Mouse (Mus musculus) heart, embryonic 10.5 days (tissue): ENCODE measurements at regions not wholly inside any gene's neighbourhood (a gene's known extent, or its start where the extent isn't known, plus 50 kb on each side); places are given as distances from the start of the nearest gene placed in this dataset.
"Not testable (repeated sequence)": the region's sequence is repeated elsewhere in the genome, so short reads cannot be mapped to it uniquely, and the experiment has no call there.

Source experiments
- DNase-seq: peaks from one replicate; pipeline ENCODE4 v3.0.0-alpha.2; 2017; ENCODE audit warnings: low spot score
- H3K27ac ChIP-seq: fragments of 300-500 bp; sonication (generic); 2 replicates; pipeline ENCODE4 v1.5.1; 2016; ENCODE audit warnings: mild to moderate bottlenecking
- H3K27me3 ChIP-seq: fragments of 300-500 bp; sonication (generic); 2 replicates; pipeline ENCODE4 v1.6.1; 2016; ENCODE audit warnings: mild to moderate bottlenecking; ENCODE audit not compliant: poor library complexity, insufficient read depth, severe bottlenecking
- H3K36me3 ChIP-seq: fragments of 300-500 bp; sonication (generic); 2 replicates; pipeline ENCODE4 v1.6.1; 2016; ENCODE audit warnings: mild to moderate bottlenecking, moderate library complexity
- H3K4me1 ChIP-seq: fragments of 300-500 bp; sonication (generic); 2 replicates; pipeline ENCODE4 v1.6.1; 2016; ENCODE audit warnings: mild to moderate bottlenecking
- H3K4me3 ChIP-seq: fragments of 300-500 bp; sonication (generic); 2 replicates; pipeline ENCODE4 v1.5.1; 2016; ENCODE audit warnings: mild to moderate bottlenecking, moderate library complexity
- H3K9me3 ChIP-seq: fragments of 300-500 bp; sonication (generic); 2 replicates; pipeline ENCODE4 v1.6.1; 2016; ENCODE audit warnings: mild to moderate bottlenecking, moderate library complexity
- whole genome bisulfite sequencing: fragments of 180-500 bp; shearing (Covaris S2); methylation state at CpG from one replicate; pipeline ENCODE4 v1.1.7; 2016; 5-methylcytosine and 5-hydroxymethylcytosine counted together

DNA sequence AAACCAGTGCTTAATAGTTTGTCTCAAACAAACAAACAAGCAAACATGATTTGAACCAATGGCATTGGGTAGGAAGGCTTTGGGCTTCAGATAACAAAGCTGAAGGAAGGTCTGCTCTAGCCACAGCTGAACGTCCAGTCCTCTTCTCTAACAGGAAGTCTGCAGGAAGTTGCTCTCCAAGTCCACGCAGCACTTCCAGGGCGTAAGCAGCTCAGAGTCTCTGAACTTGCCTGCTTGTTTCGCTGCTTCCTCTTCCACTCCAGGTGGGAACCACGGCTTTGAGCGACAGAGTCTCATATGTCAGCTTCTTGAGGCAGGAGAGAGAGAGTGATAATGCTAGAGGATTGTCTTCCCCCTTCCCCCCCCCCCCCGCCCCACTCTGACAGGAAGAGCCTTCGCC is 123.6 kb downstream of the Tnfrsf21 start:
- H3K9me3 ChIP-seq = no peaks in the 10 kb centered on the region
- 0 out of 2 replicates have a peak overlapping the region, but pooled peaks have one; percentile 33 for H3K4me3 ChIP-seq
- peak; percentile 52 for DNase-seq
- peaks cover 3% of the 10 kb centered on the region; the same call in 1 of the 2 replicates for H3K4me1 ChIP-seq
- H3K27ac ChIP-seq = no peak overlapping the region; the same call in 1 of the 2 replicates
- no peaks in the 10 kb centered on the region for H3K27me3 ChIP-seq
- H3K36me3 ChIP-seq = no peaks in the 10 kb centered on the region
- WGBS = 41% methylated on average over 7 of the region's 8 CpGs

DNA sequence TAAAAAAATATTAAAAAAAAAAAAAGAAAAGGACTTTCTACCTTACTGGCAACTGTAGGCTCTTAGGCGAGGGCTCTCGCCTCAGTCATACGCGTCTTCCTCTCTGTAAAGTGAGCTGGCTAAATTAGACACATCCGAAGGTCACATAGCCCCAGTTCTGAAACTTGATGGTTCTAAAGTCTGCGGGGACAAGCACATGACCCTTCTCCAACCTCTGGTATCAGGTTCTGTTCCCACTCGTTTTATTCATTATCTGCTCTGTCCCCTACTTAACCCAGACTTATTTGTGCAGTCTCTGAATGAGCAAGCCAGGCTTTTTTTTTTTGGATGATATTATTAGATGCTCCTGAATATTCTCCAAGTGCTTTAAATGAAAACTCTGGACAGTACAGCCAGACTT is 125.4 kb downstream of the Tnfrsf21 start:
- H3K27ac ChIP-seq = no peak overlapping the region
- H3K27me3 ChIP-seq = no peaks in the 10 kb centered on the region
- WGBS = 81% methylated on average over 7 of the region's 7 CpGs
- H3K36me3 ChIP-seq = no peaks in the 10 kb centered on the region
- no peak overlapping the region for H3K4me3 ChIP-seq
- no peak for DNase-seq
- H3K4me1 ChIP-seq = peaks cover 3% of the 10 kb centered on the region; the same call in 1 of the 2 replicates
- no peaks in the 10 kb centered on the region for H3K9me3 ChIP-seq

DNA sequence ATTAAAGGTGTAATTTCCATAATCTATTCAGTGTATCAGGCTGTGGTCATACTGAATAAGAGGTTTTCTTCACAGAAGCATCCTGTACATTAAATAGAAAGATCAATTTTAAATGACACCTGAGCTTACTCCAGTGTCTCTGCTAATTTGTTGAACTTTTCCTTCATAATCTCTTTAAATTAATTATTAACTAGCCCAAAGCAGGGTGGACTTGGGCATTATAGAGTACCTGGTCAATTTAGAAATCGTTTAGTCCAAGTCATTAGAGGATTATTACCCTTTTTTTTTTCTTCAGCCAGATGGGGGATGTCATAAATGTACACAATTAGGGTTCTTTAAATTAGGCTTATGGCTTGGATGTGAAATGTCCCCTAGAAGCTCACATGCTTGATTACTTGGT is 124.4 kb upstream of the Adgrf1 start:
- no peaks in the 10 kb centered on the region for H3K9me3 ChIP-seq
- WGBS = 63% methylated on average over 1 of the region's 1 CpGs
- H3K27ac ChIP-seq = no peak overlapping the region
- H3K4me3 ChIP-seq = no peak overlapping the region
- H3K36me3 ChIP-seq = no peaks in the 10 kb centered on the region
- no peak for DNase-seq
- no peaks in the 10 kb centered on the region for H3K27me3 ChIP-seq
- H3K4me1 ChIP-seq = peaks cover 12% of the 10 kb centered on the region

DNA sequence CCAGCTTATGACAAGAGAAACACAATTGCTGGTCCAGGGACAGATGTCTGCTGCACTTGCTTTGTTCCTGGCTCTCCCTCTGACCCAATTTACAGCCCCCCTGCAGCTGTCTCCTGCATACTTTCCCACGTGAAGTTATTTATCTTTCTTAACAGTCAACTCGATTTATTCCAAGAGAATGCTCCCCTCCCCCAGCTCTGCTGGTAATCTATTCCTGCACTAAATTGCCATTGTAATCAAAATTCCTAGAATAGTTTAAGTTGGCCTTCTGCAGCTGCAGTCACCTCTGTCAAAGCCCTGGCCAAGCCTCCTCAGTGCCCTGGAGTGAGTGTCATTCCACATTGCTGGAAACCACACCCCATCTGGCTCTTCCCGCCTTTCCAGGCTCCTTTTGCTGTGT is 122.2 kb upstream of the Adgrf1 start:
- DNase-seq = peak; percentile 61
- Histone ChIP-seq H3K27me3 (no peaks in the 10 kb centered on the region), H3K36me3 (no peaks in the 10 kb centered on the region), H3K27ac (no peak overlapping the region), H3K4me3 (no peak overlapping the region), H3K9me3 (no peaks in the 10 kb centered on the region), H3K4me1 (peaks cover 12% of the 10 kb centered on the region)
- 5% methylated on average over 3 of the region's 3 CpGs for WGBS

DNA sequence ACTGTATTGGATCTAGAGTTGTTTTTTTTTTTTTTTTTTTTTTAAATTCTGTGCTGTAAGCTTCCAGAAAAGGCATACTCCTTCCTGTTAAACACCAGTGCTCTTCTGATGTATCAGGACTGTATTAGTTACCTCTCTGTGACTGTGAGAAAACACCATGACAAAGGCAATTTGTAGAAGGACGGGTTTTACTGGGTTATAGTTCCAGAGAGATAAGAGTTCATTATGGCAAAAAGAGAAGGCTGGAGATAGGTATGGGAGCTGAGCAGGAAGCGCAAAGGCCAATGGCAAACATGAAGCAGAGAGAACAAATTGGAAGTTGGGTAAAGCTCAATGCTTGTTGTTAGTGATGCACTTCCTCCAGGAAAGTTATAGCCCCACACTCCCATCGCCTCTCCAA is 117.5 kb upstream of the Adgrf1 start:
- Histone ChIP-seq H3K27me3 (no peaks in the 10 kb centered on the region), H3K9me3 (no peaks in the 10 kb centered on the region), H3K27ac (no peak overlapping the region), H3K4me1 (peaks cover 6% of the 10 kb centered on the region), H3K36me3 (no peaks in the 10 kb centered on the region), H3K4me3 (no peak overlapping the region)
- DNase-seq = no peak
- WGBS = 79% methylated on average over 3 of the region's 3 CpGs

DNA sequence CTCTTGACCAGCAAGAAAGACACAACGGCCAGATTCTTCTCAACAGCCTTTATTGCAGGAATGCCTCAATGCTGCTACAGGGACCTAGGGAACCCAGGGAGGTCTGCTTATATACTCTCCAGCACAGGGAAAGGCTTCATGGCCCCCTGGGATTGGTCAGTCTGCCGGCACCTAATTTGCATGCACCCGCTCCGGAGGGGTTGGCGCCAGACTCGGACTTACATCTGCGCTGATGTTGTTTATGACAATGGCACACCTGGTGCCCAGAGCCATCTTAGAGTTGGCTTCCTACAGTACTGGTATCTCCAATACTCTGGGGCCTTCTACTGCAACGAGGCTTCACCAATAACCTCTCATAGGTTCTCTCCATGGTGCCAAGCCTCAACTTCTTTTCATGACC is 114.9 kb upstream of the Adgrf1 start:
- H3K27ac ChIP-seq, H3K36me3 ChIP-seq, H3K27me3 ChIP-seq, H3K9me3 ChIP-seq, H3K4me3 ChIP-seq: not testable (repeated sequence)
- peak; percentile 70 for DNase-seq
- 87% methylated on average over 8 of the region's 8 CpGs for WGBS
- H3K4me1 ChIP-seq = peaks cover 13% of the 10 kb centered on the region

DNA sequence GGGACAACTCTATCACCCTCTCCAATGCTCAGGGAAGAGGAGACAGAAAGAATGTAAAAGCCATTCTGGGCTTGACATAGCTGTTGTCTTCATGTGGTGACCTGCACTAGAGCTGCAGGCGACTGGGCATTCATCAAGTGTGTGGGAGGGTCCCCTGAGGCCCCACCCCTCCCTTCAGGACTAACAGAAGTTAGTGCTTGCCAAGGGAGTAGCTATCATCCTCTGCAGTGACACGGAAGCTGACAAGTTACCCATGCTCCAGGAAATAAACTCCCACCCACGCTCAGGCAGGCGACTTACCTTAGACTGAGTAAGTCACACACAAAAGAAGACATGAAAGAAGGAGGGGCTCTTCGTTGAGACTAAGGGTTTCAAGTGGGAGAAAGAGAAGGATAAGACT is 114.0 kb upstream of the Adgrf1 start:
- H3K4me3 ChIP-seq = no peak overlapping the region
- 69% methylated on average over 5 of the region's 5 CpGs for WGBS
- DNase-seq = peak; percentile 27
- H3K36me3 ChIP-seq = no peaks in the 10 kb centered on the region
- no peaks in the 10 kb centered on the region for H3K9me3 ChIP-seq
- no peak overlapping the region for H3K27ac ChIP-seq
- peaks cover 13% of the 10 kb centered on the region for H3K4me1 ChIP-seq
- H3K27me3 ChIP-seq = no peaks in the 10 kb centered on the region; the same call in 1 of the 2 replicates

DNA sequence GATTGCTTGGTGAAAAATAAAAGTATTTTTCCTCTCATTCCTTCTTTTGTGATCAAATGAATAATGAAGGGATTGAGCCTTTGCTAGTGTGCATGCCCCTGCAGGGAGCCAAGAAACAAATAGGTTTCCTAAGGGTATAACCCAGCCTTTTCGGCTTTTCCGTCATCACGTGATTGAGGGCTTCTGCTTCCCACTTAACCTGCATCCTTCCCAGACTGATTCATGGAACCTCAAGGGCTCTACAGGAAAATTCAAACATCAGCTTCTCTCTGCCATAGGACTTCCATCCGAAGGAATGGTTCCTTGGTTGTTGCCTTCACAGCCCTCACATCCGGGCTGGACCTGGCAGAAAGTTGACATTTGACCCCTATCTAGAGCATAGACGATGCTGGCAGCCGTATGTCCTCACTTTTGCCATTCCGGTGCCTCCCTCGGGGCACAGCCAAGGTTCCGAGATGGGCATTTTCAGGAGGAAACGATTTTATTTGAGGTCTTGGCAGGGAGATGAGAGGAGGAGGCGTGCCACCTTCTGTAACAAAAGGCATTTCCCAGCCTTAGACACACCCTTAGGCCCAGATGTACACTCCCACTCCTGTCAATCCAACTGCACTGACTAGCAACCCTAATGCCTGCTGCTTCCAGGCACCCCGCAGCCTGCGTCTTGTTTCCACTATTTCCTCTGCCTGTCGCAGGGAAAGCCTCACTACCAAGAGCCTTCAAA is 112.2 kb upstream of the Adgrf1 start:
- Histone ChIP-seq H3K27me3 (no peaks in the 10 kb centered on the region; the same call in 1 of the 2 replicates), H3K9me3 (no peaks in the 10 kb centered on the region), H3K36me3 (no peaks in the 10 kb centered on the region), H3K4me1 (peaks cover 13% of the 10 kb centered on the region), H3K4me3 (0 out of 2 replicates have a peak overlapping the region, but pooled peaks have one; percentile 0), H3K27ac (no peak overlapping the region)
- 50% methylated on average over 15 of the region's 15 CpGs for WGBS
- DNase-seq = peak; percentile 58

DNA sequence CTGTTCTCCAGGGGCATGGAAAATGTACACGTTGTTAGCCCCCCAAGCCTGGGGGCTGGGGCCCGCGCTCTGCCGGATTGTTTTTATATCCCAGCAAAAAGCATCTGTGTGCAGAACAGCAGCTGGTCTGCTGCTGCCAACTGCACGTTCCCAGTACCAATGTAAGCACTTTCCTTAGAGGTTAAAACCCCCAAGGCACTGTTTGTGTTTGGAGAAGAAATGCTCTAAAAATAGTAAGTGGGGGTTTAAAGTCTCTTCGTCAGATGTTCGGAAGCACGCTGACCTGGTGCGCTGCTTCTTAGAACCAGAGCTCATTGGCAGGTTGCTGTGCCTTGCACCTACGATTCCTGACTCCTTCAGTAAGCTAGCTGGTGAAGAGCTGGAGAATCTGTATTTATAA is 111.4 kb upstream of the Adgrf1 start:
- DNase-seq = peak; percentile 53
- H3K4me3 ChIP-seq = no peak overlapping the region
- H3K27me3 ChIP-seq = no peaks in the 10 kb centered on the region; the same call in 1 of the 2 replicates
- 38% methylated on average over 10 of the region's 10 CpGs for WGBS
- no peaks in the 10 kb centered on the region for H3K36me3 ChIP-seq
- 0 out of 2 replicates have a peak overlapping the region, but pooled peaks have one; percentile 29 for H3K27ac ChIP-seq
- peaks cover 13% of the 10 kb centered on the region for H3K4me1 ChIP-seq
- H3K9me3 ChIP-seq = no peaks in the 10 kb centered on the region

DNA sequence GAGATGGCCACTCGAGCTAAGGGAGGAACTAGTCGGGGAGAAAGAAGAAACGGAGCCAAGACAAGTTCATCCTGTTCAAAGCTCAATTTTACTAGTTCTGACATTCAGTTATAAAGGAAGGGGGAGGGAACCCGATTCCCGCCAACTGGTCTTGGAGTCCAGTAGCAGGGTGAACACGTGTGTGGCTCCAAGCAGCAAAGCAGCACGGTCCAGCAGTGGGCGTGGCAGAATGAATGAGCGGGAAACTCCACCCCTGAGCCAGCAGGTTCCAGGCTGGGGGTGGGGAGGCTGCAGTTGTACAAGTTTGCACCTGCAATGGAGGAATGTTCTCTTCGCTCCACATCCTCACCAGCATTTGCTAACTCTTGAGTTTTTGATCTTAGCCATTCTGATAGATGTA is 108.8 kb upstream of the Adgrf1 start:
- not testable (repeated sequence) for H3K9me3 ChIP-seq, H3K27ac ChIP-seq, H3K4me3 ChIP-seq, H3K36me3 ChIP-seq, H3K27me3 ChIP-seq
- WGBS = 66% methylated on average over 10 of the region's 10 CpGs
- DNase-seq = peak; percentile 71
- H3K4me1 ChIP-seq = peaks cover 13% of the 10 kb centered on the region

DNA sequence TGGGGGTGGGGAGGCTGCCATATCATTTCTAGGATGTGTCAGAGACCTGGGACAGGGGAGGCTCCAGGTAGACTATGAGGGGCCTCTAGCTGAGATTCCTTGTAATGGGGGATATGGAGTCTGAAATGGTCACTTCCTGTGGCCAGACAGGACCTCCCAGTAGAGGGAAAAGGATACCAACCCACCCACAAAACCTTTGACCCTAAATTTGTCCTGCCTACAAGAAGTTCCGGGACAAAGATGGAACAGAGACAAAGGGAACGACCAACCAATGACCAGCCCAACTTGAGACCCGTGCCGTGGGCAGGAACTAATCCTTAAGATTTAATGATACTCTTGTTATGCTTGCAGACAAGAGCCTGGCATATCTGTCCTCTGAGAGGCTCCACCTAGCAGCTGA is 107.0 kb upstream of the Adgrf1 start:
- Histone ChIP-seq H3K27me3 (peaks cover 4% of the 10 kb centered on the region; the same call in 1 of the 2 replicates), H3K9me3 (no peaks in the 10 kb centered on the region), H3K4me1 (peaks cover 9% of the 10 kb centered on the region), H3K27ac (no peak overlapping the region), H3K4me3 (no peak overlapping the region), H3K36me3 (no peaks in the 10 kb centered on the region)
- DNase-seq = peak; percentile 58
- 73% methylated on average over 4 of the region's 4 CpGs for WGBS

DNA sequence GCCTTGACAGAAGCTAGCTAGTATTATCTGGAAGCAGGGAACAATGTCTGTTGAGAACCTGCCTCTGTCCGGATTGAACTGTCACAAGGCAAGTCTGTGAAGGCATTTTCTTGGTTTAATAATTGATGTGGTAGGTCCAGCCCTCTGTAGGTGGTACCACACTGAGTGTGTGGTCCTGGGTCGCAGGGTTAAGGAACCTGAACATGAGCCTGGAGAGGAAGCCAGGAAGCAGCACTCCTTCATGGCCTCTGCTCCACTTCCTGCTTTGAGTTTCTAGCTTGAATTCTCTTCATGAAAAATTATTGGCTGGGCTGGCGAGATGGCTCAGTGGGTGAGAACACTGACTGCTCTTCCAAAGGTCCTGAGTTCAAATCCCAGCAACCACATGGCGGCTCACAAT is 104.0 kb upstream of the Adgrf1 start:
- no peak overlapping the region for H3K27ac ChIP-seq
- peaks cover 10% of the 10 kb centered on the region; the same call in 1 of the 2 replicates for H3K27me3 ChIP-seq
- WGBS = 77% methylated on average over 4 of the region's 4 CpGs
- no peaks in the 10 kb centered on the region for H3K4me1 ChIP-seq
- H3K4me3 ChIP-seq = no peak overlapping the region
- H3K9me3 ChIP-seq = no peaks in the 10 kb centered on the region
- DNase-seq = peak; percentile 69
- H3K36me3 ChIP-seq = no peaks in the 10 kb centered on the region

DNA sequence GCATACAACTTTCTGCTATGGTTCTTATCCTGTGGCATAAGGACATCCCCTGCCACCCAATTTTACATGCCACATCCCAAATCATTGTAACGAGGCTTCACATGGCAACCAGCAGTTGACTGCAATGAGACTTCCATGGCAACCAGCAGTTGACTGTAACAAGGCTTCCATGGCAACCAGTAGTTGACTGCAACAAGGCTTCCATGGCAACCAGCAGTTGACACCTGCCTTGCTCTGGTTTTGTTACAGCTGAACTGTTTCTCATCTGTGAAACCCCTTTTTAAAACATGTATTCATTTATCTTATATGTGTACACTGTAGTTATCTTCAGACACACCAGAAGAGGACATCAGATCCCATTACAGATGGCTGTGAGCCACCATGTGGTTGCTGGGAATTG is 100.7 kb upstream of the Adgrf1 start:
- no peaks in the 10 kb centered on the region for H3K9me3 ChIP-seq
- DNase-seq = peak; percentile 57
- no peaks in the 10 kb centered on the region for H3K36me3 ChIP-seq
- no peak overlapping the region for H3K27ac ChIP-seq
- H3K4me1 ChIP-seq = no peaks in the 10 kb centered on the region
- peaks cover 12% of the 10 kb centered on the region; the same call in 1 of the 2 replicates for H3K27me3 ChIP-seq
- 56% methylated on average over 1 of the region's 1 CpGs for WGBS
- H3K4me3 ChIP-seq = no peak overlapping the region
